In genomic region chr17:29455411-29456120, GRCm38 (mm10) we compare ENCODE assay signal across 15 mouse cellular contexts. TPM values are rescaled to one million over a fixed set of nuclear protein-coding genes. Genes with fewer than 3 reads are reported as not detected.
DNase-seq lines count a peak whose midpoint lies in the region; ATAC-seq and TF ChIP-seq lines count a peak whose summit lies in the region.
"Had no signal": no experiment of that assay in that cellular context is flagged by ENCODE, and none has a peak within 500 bp of the region (broad histone marks: within the 10 kb centered on the region; RNA-seq: fewer than 3 reads in every experiment).

No protein-coding gene starts in this region.

- no peak for ATAC-seq in heart, embryonic 15.5 days (replicated peaks; ENCODE audit: insufficient number of reproducible peaks, insufficient read depth, low FRiP score, low read depth)
- no peak for ATAC-seq in hindbrain, embryonic 12.5 days (ENCODE audit: low FRiP score)
- ATAC-seq: hindbrain, postnatal 0 days; midbrain, embryonic 13.5 days had no signal

- H3K4me1 ChIP-seq in heart, embryonic 15.5 days (replicated peaks), result peaks cover 67% of the 10 kb centered on the region
- H3K4me1 ChIP-seq in hindbrain, embryonic 12.5 days, result peaks cover 43% of the 10 kb centered on the region

- no peak for TF ChIP-seq CTCF in brain, embryonic 14.5 days (IDR thresholded peaks at IDR 0.05; ENCODE audit: borderline replicate concordance, extremely low read depth, insufficient read depth, insufficient read length)

- WGBS in heart, embryonic 15.5 days, result 52% methylated on average over 9 of the region's 9 CpGs
- 85% methylated on average over 9 of the region's 9 CpGs for WGBS in hindbrain, embryonic 12.5 days

- H3K27me3 ChIP-seq in heart, embryonic 15.5 days, result no peaks in the 10 kb centered on the region
- no peaks in the 10 kb centered on the region for H3K27me3 ChIP-seq in hindbrain, embryonic 12.5 days
- H3K27me3 ChIP-seq: neural tube, embryonic 13.5 days; stomach, embryonic 15.5 days had no signal

- DNase-seq in cerebellum, adult 18-20 months, result peak; percentile 18 to 23
- DNase-seq in cerebellum, postnatal 4 days (ENCODE audit: low spot score in 2 of 2), result no peak
- peak; percentile 62 for DNase-seq in kidney, adult 9 months
- no peak for DNase-seq in kidney, adult 11 months
- DNase-seq in brain, embryonic 14.5 days (ENCODE audit: low read depth), result peak; percentile 27
- DNase-seq in testis, postnatal 14 days (ENCODE audit: low spot score), result no peak
- DNase-seq: kidney, postnatal 14 days; right cerebral cortex, adult 18-20 months had no signal

- H3K4me2 ChIP-seq in heart, embryonic 15.5 days, result no peak overlapping the region
- no peak overlapping the region for H3K4me2 ChIP-seq in hindbrain, embryonic 12.5 days (replicated peaks)
- H3K4me2 ChIP-seq: midbrain, embryonic 13.5 days; neural tube, embryonic 13.5 days; stomach, embryonic 15.5 days had no signal

- H3K4me3 ChIP-seq in heart, embryonic 15.5 days, result no peak overlapping the region
- no peak overlapping the region for H3K4me3 ChIP-seq in hindbrain, embryonic 12.5 days
- H3K4me3 ChIP-seq: midbrain, embryonic 13.5 days; neural tube, embryonic 13.5 days; stomach, embryonic 15.5 days had no signal

- no peak overlapping the region for H3K9ac ChIP-seq in heart, embryonic 15.5 days
- H3K9ac ChIP-seq in hindbrain, embryonic 12.5 days, result no peak overlapping the region
- H3K9ac ChIP-seq: liver, embryonic 14.5 days; midbrain, embryonic 13.5 days; neural tube, embryonic 13.5 days; stomach, embryonic 15.5 days had no signal

- TF ChIP-seq POLR2A in brain, embryonic 14.5 days (IDR thresholded peaks at IDR 0.05; ENCODE audit: borderline replicate concordance, extremely low read depth, insufficient read depth, insufficient read length, poor library complexity, severe bottlenecking), result no peak

- no peaks in the 10 kb centered on the region for H3K9me3 ChIP-seq in heart, embryonic 15.5 days (replicated peaks)
- no peaks in the 10 kb centered on the region for H3K9me3 ChIP-seq in hindbrain, embryonic 12.5 days (replicated peaks)
- H3K9me3 ChIP-seq: stomach, embryonic 15.5 days had no signal

- peak overlapping the region; percentile 92 for H3K27ac ChIP-seq in heart, embryonic 15.5 days
- no peak overlapping the region for H3K27ac ChIP-seq in hindbrain, embryonic 12.5 days
- H3K27ac ChIP-seq: hindbrain, postnatal 0 days; liver, embryonic 14.5 days; midbrain, embryonic 13.5 days; neural tube, embryonic 13.5 days; stomach, embryonic 15.5 days had no signal

- no peaks in the 10 kb centered on the region for H3K36me3 ChIP-seq in heart, embryonic 15.5 days
- no peaks in the 10 kb centered on the region for H3K36me3 ChIP-seq in hindbrain, embryonic 12.5 days
- H3K36me3 ChIP-seq: midbrain, embryonic 13.5 days; neural tube, embryonic 13.5 days; stomach, embryonic 15.5 days had no signal

RNA-seq across cellular contexts. Expression of gene Pim1, which starts 35.0 kb away (rescaled TPM):
- polyA plus RNA-seq in brain, embryonic 14.5 days (2012; rRNA removed), result 11.4 and 15.6 TPM in 2 replicates
- 17.9 and 18.2 TPM in 2 replicates for polyA plus RNA-seq in heart, embryonic 15.5 days (2015; fragmentation: Nextera tagmentation; extraction: Ambion mirVana)
- polyA plus RNA-seq in hindbrain, embryonic 12.5 days (2016; fragmentation: Nextera tagmentation; extraction: Ambion mirVana), result 17.8 and 19.2 TPM in 2 replicates

Comparison
In these comparisons a context has a peak if more than half of its experiments do, and no peak if none do; other contexts are left out.
1. DNase-seq: peak in cerebellum, adult 18-20 months (2 of 2), kidney, adult 9 months (single experiment) and brain, embryonic 14.5 days (single experiment); none in cerebellum, postnatal 4 days (0 of 2), kidney, adult 11 months (single experiment) and testis, postnatal 14 days (single experiment).